Mouse (Mus musculus) cerebellum, adult 2 months (tissue): ENCODE data around the gene Gdpd1. TPM values are rescaled to one million over a fixed set of nuclear protein-coding genes. Genes with fewer than 3 reads are reported as not detected.

ENCODE experiments used
- DNase-seq, 2 experiments: peaks; one replicate each; pipeline ENCODE4 v3.0.0; 2021
- H3K27ac ChIP-seq: fragments of 200-500 bp; 2 replicates; pipeline ENCODE4 v1.5.1; 2012; ENCODE audit warnings: low read length, control low read depth, inconsistent platforms; ENCODE audit not compliant: insufficient read depth
- H3K27me3 ChIP-seq: fragments of 200-500 bp; 2 replicates; pipeline ENCODE4 v1.6.1; 2012; ENCODE audit warnings: inconsistent platforms, mild to moderate bottlenecking, low read length, moderate library complexity; ENCODE audit not compliant: control insufficient read depth, insufficient read depth
- H3K4me1 ChIP-seq: fragments of 200-500 bp; 2 replicates; pipeline ENCODE4 v1.6.1; 2011; ENCODE audit warnings: low read length; ENCODE audit not compliant: control insufficient read depth, insufficient read depth
- H3K4me3 ChIP-seq: fragments of 200-500 bp; replicated peaks from 2 replicates; pipeline ENCODE3; 2011; ENCODE audit warnings: mild to moderate bottlenecking, low read depth, low read length, control low read depth; ENCODE audit not compliant: insufficient read depth
- CTCF ChIP-seq: fragments of 200-500 bp; IDR thresholded peaks from 2 replicates; pipeline ENCODE4 v1.5.1; 2011; ENCODE audit warnings: low read depth, mild to moderate bottlenecking, control low read depth, low read length, moderate library complexity, borderline replicate concordance; ENCODE audit not compliant: insufficient read depth
- POLR2A ChIP-seq: fragments of 200-500 bp; IDR thresholded peaks from 2 replicates; pipeline ENCODE4 v1.6.1; 2011; ENCODE audit warnings: low read length, control low read depth, borderline replicate concordance; ENCODE audit not compliant: insufficient read depth
- WGBS: fragments of 180-500 bp; shearing (Covaris S2); methylation state at CpG from one replicate; pipeline ENCODE4 v1.1.7; 2018; 5-methylcytosine and 5-hydroxymethylcytosine counted together
- polyA plus RNA-seq: library from polyadenylated mRNA; depleted of rRNA; stranded (reverse); fragments of >200 nt; gene quantifications from 2 replicates; pipeline ENCODE4 v1.2.3, GENCODE M21; 2012

Gene Gdpd1
- polyA plus RNA-seq, 1 experiment = 41.2 TPM

GRCm38 (mm10) chr11:87022765-87023164 lies 51.1 kb downstream of the Gdpd1 start:
- TF ChIP-seq POLR2A (no peak), CTCF (no peak)
- WGBS = 73% methylated on average over 4 of the region's 4 CpGs
- H3K4me1 ChIP-seq = no peaks in the 10 kb centered on the region; the same call in 1 of the 2 replicates
- no peak for DNase-seq
- H3K4me3 ChIP-seq = no peak overlapping the region
- no peaks in the 10 kb centered on the region for H3K27me3 ChIP-seq
- no peak overlapping the region for H3K27ac ChIP-seq

- H3K27ac ChIP-seq = no peak overlapping the region
- DNase-seq = no peak
- TF ChIP-seq POLR2A (no peak), CTCF (no peak)
- no peak overlapping the region for H3K4me3 ChIP-seq
- no peaks in the 10 kb centered on the region for H3K27me3 ChIP-seq
- no peaks in the 10 kb centered on the region; the same call in 1 of the 2 replicates for H3K4me1 ChIP-seq
Observed at GRCm38 (mm10) chr11:87021551-87021950, 52.3 kb downstream of the Gdpd1 start.

GRCm38 (mm10) chr11:87020449-87020848 lies 53.4 kb downstream of the Gdpd1 start:
- DNase-seq = no peak
- WGBS = 84% methylated on average over 5 of the region's 5 CpGs
- TF ChIP-seq CTCF (no peak), POLR2A (no peak)
- H3K4me3 ChIP-seq = no peak overlapping the region
- no peak overlapping the region for H3K27ac ChIP-seq
- H3K27me3 ChIP-seq = no peaks in the 10 kb centered on the region
- H3K4me1 ChIP-seq = no peaks in the 10 kb centered on the region

GRCm38 (mm10) chr11:87019431-87019830 lies 54.4 kb downstream of the Gdpd1 start:
- Histone ChIP-seq H3K4me3 (no peak overlapping the region), H3K4me1 (no peaks in the 10 kb centered on the region), H3K27ac (no peak overlapping the region), H3K27me3 (no peaks in the 10 kb centered on the region)
- 88% methylated on average over 8 of the region's 8 CpGs for WGBS
- no peak for TF ChIP-seq POLR2A
- TF ChIP-seq CTCF = no peak
- DNase-seq = no peak

GRCm38 (mm10) chr11:87018081-87018480 lies 55.8 kb downstream of the Gdpd1 start:
- WGBS = 77% methylated on average over 4 of the region's 4 CpGs
- H3K27me3 ChIP-seq = no peaks in the 10 kb centered on the region
- TF ChIP-seq POLR2A (no peak), CTCF (no peak)

GRCm38 (mm10) chr11:87015691-87016090 lies 58.2 kb downstream of the Gdpd1 start:
- no peak for DNase-seq
- no peak overlapping the region for H3K4me3 ChIP-seq
- H3K27me3 ChIP-seq = no peaks in the 10 kb centered on the region
- no peak for TF ChIP-seq CTCF
- no peak for TF ChIP-seq POLR2A
- 85% methylated on average over 3 of the region's 3 CpGs for WGBS
- no peaks in the 10 kb centered on the region for H3K4me1 ChIP-seq
- no peak overlapping the region for H3K27ac ChIP-seq

More at GRCm38 (mm10) chr11:87018081-87018480, 55.8 kb downstream of the Gdpd1 start:
- no peak overlapping the region for H3K27ac ChIP-seq
- DNase-seq = no peak
- no peak overlapping the region for H3K4me3 ChIP-seq
- no peaks in the 10 kb centered on the region for H3K4me1 ChIP-seq

GRCm38 (mm10) chr11:87010476-87010875 lies 63.4 kb downstream of the Gdpd1 start:
- Histone ChIP-seq H3K4me1 (no peaks in the 10 kb centered on the region), H3K4me3 (no peak overlapping the region), H3K27ac (no peak overlapping the region), H3K27me3 (no peaks in the 10 kb centered on the region)
- DNase-seq = peak; percentile 69 to 79
- TF ChIP-seq CTCF (peak; percentile 63), POLR2A (no peak)
- 15% methylated on average over 9 of the region's 9 CpGs for WGBS

- H3K27me3 ChIP-seq = no peaks in the 10 kb centered on the region
- no peak overlapping the region for H3K4me3 ChIP-seq
- H3K4me1 ChIP-seq = no peaks in the 10 kb centered on the region
- WGBS = 39% methylated on average over 8 of the region's 8 CpGs
- no peak for DNase-seq
- H3K27ac ChIP-seq = no peak overlapping the region
- TF ChIP-seq CTCF (no peak), POLR2A (no peak)
Observed at GRCm38 (mm10) chr11:87007371-87007770, 66.5 kb downstream of the Gdpd1 start.
